Mouse (Mus musculus): ENCODE measurements around the gene Shisa8. TPM values are rescaled to one million over a fixed set of nuclear protein-coding genes. Genes with fewer than 3 reads are reported as not detected.

Gene Shisa8
- polyA plus RNA-seq, 1 experiment from 2014 or later = 0.31 TPM

- Histone ChIP-seq H3K9ac (no peak overlapping the region), H3K4me3 (no peak overlapping the region), H3K36me3 (no peaks in the 10 kb centered on the region), H3K27ac (no peak overlapping the region), H3K4me2 (no peak overlapping the region), H3K4me1 (peaks cover 36% of the 10 kb centered on the region), H3K9me3 (replicated peaks) (no peaks in the 10 kb centered on the region), H3K27me3 (replicated peaks) (peaks cover 94% of the 10 kb centered on the region)
- ATAC-seq = no peak
- 69% methylated on average over 14 of the region's 14 CpGs for WGBS (ENCODE audit: insufficient replicate concordance)
Observed at GRCm38 (mm10) chr15:82221104-82221860, 8.7 kb upstream of the Shisa8 start.

GRCm38 (mm10) chr15:82220003-82220675 lies 7.5 kb upstream of the Shisa8 start:
- ATAC-seq = no peak
- no peaks in the 10 kb centered on the region for H3K36me3 ChIP-seq
- H3K9me3 ChIP-seq (replicated peaks) = no peaks in the 10 kb centered on the region
- WGBS (ENCODE audit: insufficient replicate concordance) = 68% methylated on average over 11 of the region's 12 CpGs
- H3K27ac ChIP-seq = no peak overlapping the region
- peaks cover 95% of the 10 kb centered on the region for H3K27me3 ChIP-seq (replicated peaks)
- no peak overlapping the region for H3K4me2 ChIP-seq
- H3K9ac ChIP-seq = no peak overlapping the region
- peaks cover 26% of the 10 kb centered on the region for H3K4me1 ChIP-seq
- H3K4me3 ChIP-seq = no peak overlapping the region

- WGBS (ENCODE audit: insufficient replicate concordance) = 46% methylated on average over 26 of the region's 26 CpGs
- peaks cover 95% of the 10 kb centered on the region for H3K27me3 ChIP-seq (replicated peaks)
- no peak overlapping the region for H3K4me2 ChIP-seq
- peaks cover 16% of the 10 kb centered on the region for H3K4me1 ChIP-seq
- no peak overlapping the region for H3K27ac ChIP-seq
- H3K9me3 ChIP-seq (replicated peaks) = no peaks in the 10 kb centered on the region
- no peak overlapping the region for H3K4me3 ChIP-seq
- no peaks in the 10 kb centered on the region for H3K36me3 ChIP-seq
- no peak overlapping the region for H3K9ac ChIP-seq
- no peak for ATAC-seq
Observed at GRCm38 (mm10) chr15:82218778-82219666, 6.4 kb upstream of the Shisa8 start.

GRCm38 (mm10) chr15:82217980-82218379 lies 5.4 kb upstream of the Shisa8 start:
- ATAC-seq = no peak
- no peak overlapping the region for H3K9ac ChIP-seq
- H3K4me2 ChIP-seq = no peak overlapping the region
- H3K27ac ChIP-seq = no peak overlapping the region
- peaks cover 95% of the 10 kb centered on the region for H3K27me3 ChIP-seq (replicated peaks)
- H3K9me3 ChIP-seq (replicated peaks) = no peaks in the 10 kb centered on the region
- H3K4me1 ChIP-seq = peaks cover 6% of the 10 kb centered on the region; the same call in 1 of the 2 replicates
- WGBS (ENCODE audit: insufficient replicate concordance) = 40% methylated on average over 9 of the region's 9 CpGs
- H3K36me3 ChIP-seq = no peaks in the 10 kb centered on the region
- H3K4me3 ChIP-seq = no peak overlapping the region

GRCm38 (mm10) chr15:82217039-82217438 lies 4.4 kb upstream of the Shisa8 start:
- Histone ChIP-seq H3K36me3 (no peaks in the 10 kb centered on the region), H3K27ac (no peak overlapping the region), H3K9me3 (replicated peaks) (no peaks in the 10 kb centered on the region), H3K9ac (no peak overlapping the region), H3K27me3 (replicated peaks) (peaks cover 95% of the 10 kb centered on the region), H3K4me1 (peaks cover 11% of the 10 kb centered on the region), H3K4me2 (no peak overlapping the region), H3K4me3 (no peak overlapping the region)
- no peak for ATAC-seq
- 14% methylated on average over 7 of the region's 7 CpGs for whole genome bisulfite sequencing (ENCODE audit: insufficient replicate concordance)

- H3K9me3 ChIP-seq (replicated peaks) = no peaks in the 10 kb centered on the region
- no peaks in the 10 kb centered on the region for H3K36me3 ChIP-seq
- 55% methylated on average over 20 of the region's 20 CpGs for WGBS (ENCODE audit: insufficient replicate concordance)
- peaks cover 95% of the 10 kb centered on the region for H3K27me3 ChIP-seq (replicated peaks)
- H3K4me2 ChIP-seq = no peak overlapping the region
- no peak overlapping the region for H3K27ac ChIP-seq
- H3K4me3 ChIP-seq = no peak overlapping the region
- no peak overlapping the region for H3K9ac ChIP-seq
- ATAC-seq = no peak
- peaks cover 16% of the 10 kb centered on the region for H3K4me1 ChIP-seq
Observed at GRCm38 (mm10) chr15:82216142-82216827, 3.7 kb upstream of the Shisa8 start.

GRCm38 (mm10) chr15:82215332-82216046 lies 2.9 kb upstream of the Shisa8 start:
- Histone ChIP-seq H3K27ac (no peak overlapping the region), H3K4me2 (no peak overlapping the region), H3K36me3 (no peaks in the 10 kb centered on the region), H3K4me1 (peaks cover 16% of the 10 kb centered on the region), H3K4me3 (no peak overlapping the region), H3K9me3 (replicated peaks) (no peaks in the 10 kb centered on the region), H3K27me3 (replicated peaks) (peaks cover 95% of the 10 kb centered on the region), H3K9ac (no peak overlapping the region)
- ATAC-seq = no peak
- 36% methylated on average over 11 of the region's 11 CpGs for WGBS (ENCODE audit: insufficient replicate concordance)

- H3K9me3 ChIP-seq (replicated peaks) = no peaks in the 10 kb centered on the region
- no peak for ATAC-seq
- H3K4me1 ChIP-seq = peaks cover 12% of the 10 kb centered on the region
- H3K4me3 ChIP-seq = no peak overlapping the region
- H3K27me3 ChIP-seq (replicated peaks) = peaks cover 98% of the 10 kb centered on the region
- H3K36me3 ChIP-seq = no peaks in the 10 kb centered on the region
- no peak overlapping the region for H3K4me2 ChIP-seq
- H3K27ac ChIP-seq = no peak overlapping the region
- H3K9ac ChIP-seq = no peak overlapping the region
- 16% methylated on average over 4 of the region's 4 CpGs for WGBS (ENCODE audit: insufficient replicate concordance)
Observed at GRCm38 (mm10) chr15:82213222-82213621, 607 bp upstream of the Shisa8 start.

- Histone ChIP-seq H3K36me3 (no peaks in the 10 kb centered on the region), H3K4me3 (peak overlapping the region; percentile 47), H3K27ac (no peak overlapping the region), H3K9ac (peak overlapping the region; percentile 3; the same call in 1 of the 2 replicates), H3K27me3 (replicated peaks) (peaks cover 100% of the 10 kb centered on the region), H3K4me1 (peaks cover 14% of the 10 kb centered on the region), H3K9me3 (replicated peaks) (no peaks in the 10 kb centered on the region), H3K4me2 (peak overlapping the region; percentile 68)
- 3% methylated on average over 106 of the region's 112 CpGs for WGBS (ENCODE audit: insufficient replicate concordance)
- ATAC-seq = peak; percentile 13
Observed at GRCm38 (mm10) chr15:82211911-82212751, 484 bp downstream of the Shisa8 start.

- 5% methylated on average over 11 of the region's 11 CpGs for WGBS (ENCODE audit: insufficient replicate concordance)
- no peak for ATAC-seq
- H3K4me1 ChIP-seq = peaks cover 23% of the 10 kb centered on the region
- no peak overlapping the region for H3K27ac ChIP-seq
- H3K36me3 ChIP-seq = no peaks in the 10 kb centered on the region
- H3K4me3 ChIP-seq = peak overlapping the region; percentile 47
- H3K9ac ChIP-seq = no peak overlapping the region
- H3K4me2 ChIP-seq = peak overlapping the region; percentile 68
- no peaks in the 10 kb centered on the region for H3K9me3 ChIP-seq (replicated peaks)
- H3K27me3 ChIP-seq (replicated peaks) = peaks cover 100% of the 10 kb centered on the region
Observed at GRCm38 (mm10) chr15:82211281-82211680, 1.3 kb downstream of the Shisa8 start.

Measured in liver, embryonic 12.5 days (tissue).